Mouse (Mus musculus) intestine, postnatal 0 days (tissue): ENCODE results near the gene Hspa4. TPM values are rescaled to one million over a fixed set of nuclear protein-coding genes. Genes with fewer than 3 reads are reported as not detected.

Source experiments
- ATAC-seq: fragments of 200-750 bp; cut with Nextera tagmentation; 2 replicates; pipeline ENCODE4 v1.8.0; 2017; ENCODE audit warnings: mild to moderate bottlenecking, moderate TSS enrichment, moderate library complexity
- H3K27ac ChIP-seq: fragments of 300-500 bp; sonication (generic); 2 replicates; pipeline ENCODE4 v1.5.1; 2014; ENCODE audit warnings: mild to moderate bottlenecking, low read depth, low read length, moderate library complexity
- H3K27me3 ChIP-seq: fragments of 300-500 bp; sonication (generic); replicated peaks from 2 replicates; pipeline ENCODE4 v1.6.1; 2014; ENCODE audit warnings: low read length, mixed read lengths; ENCODE audit not compliant: control insufficient read depth, insufficient read depth
- H3K36me3 ChIP-seq: fragments of 300-500 bp; sonication (generic); 2 replicates; pipeline ENCODE4 v1.6.1; 2014; ENCODE audit warnings: mild to moderate bottlenecking, moderate library complexity; ENCODE audit not compliant: control insufficient read depth, insufficient read depth
- H3K4me1 ChIP-seq: fragments of 300-500 bp; sonication (generic); replicated peaks from 2 replicates; pipeline ENCODE4 v1.6.1; 2014; ENCODE audit warnings: antibody characterized with exemption, low read length, mixed read lengths; ENCODE audit not compliant: control insufficient read depth, insufficient read depth
- H3K4me2 ChIP-seq: fragments of 300-500 bp; sonication (generic); replicated peaks from 2 replicates; pipeline ENCODE4 v1.6.1; 2014; ENCODE audit warnings: low read depth, mild to moderate bottlenecking, moderate library complexity
- H3K4me3 ChIP-seq: fragments of 300-500 bp; sonication (generic); 2 replicates; pipeline ENCODE4 v1.5.1; 2014; ENCODE audit warnings: low read depth, low read length
- H3K9ac ChIP-seq: fragments of 300-500 bp; sonication (generic); 2 replicates; pipeline ENCODE4 v1.6.1; 2014; ENCODE audit warnings: mild to moderate bottlenecking, low read depth, low read length
- H3K9me3 ChIP-seq: fragments of 300-500 bp; sonication (generic); 2 replicates; pipeline ENCODE4 v1.6.1; 2016; ENCODE audit warnings: mixed run types; ENCODE audit not compliant: control insufficient read depth
- CTCF ChIP-seq: sonication (generic); IDR thresholded peaks from 2 replicates; pipeline ENCODE4 v1.5.1; 2016; ENCODE audit warnings: low read depth, mild to moderate bottlenecking, control low read depth, antibody characterized with exemption, moderate library complexity
- WGBS: fragments of 180-500 bp; shearing (Covaris S2); extraction: QIAGEN DNeasy Blood & Tissue Kit; methylation state at CpG from one replicate; pipeline ENCODE4 v1.1.7; 2014; 5-methylcytosine and 5-hydroxymethylcytosine counted together
- polyA plus RNA-seq: library from polyadenylated mRNA; unstranded; fragments of >200 nt; fragmentation: Nextera tagmentation; extraction: Ambion mirVana; gene quantifications from 2 replicates; pipeline ENCODE4 v1.2.1, GENCODE M21; 2015

Hspa4 gene
- polyA plus RNA-seq, 1 experiment from 2014 or later = 65.8 TPM

- Histone ChIP-seq H3K4me2 (no peak overlapping the region), H3K9ac (no peak overlapping the region), H3K9me3 (no peaks in the 10 kb centered on the region), H3K27me3 (no peaks in the 10 kb centered on the region), H3K4me3 (no peak overlapping the region), H3K36me3 (no peaks in the 10 kb centered on the region), H3K4me1 (peaks cover 10% of the 10 kb centered on the region; the same call in 1 of the 2 replicates), H3K27ac (no peak overlapping the region)
- no peak for TF ChIP-seq CTCF
- no peak for ATAC-seq
- 28% methylated on average over 1 of the region's 1 CpGs for WGBS
These were observed 11.1 kb upstream of the Hspa4 start for GRCm38 (mm10) chr11:53311385-53311784.

GRCm38 (mm10) chr11:53308884-53309310 lies 8.6 kb upstream of the Hspa4 start:
- Histone ChIP-seq H3K36me3 (no peaks in the 10 kb centered on the region), H3K9me3 (no peaks in the 10 kb centered on the region), H3K4me1 (peaks cover 10% of the 10 kb centered on the region; the same call in 1 of the 2 replicates), H3K4me2 (no peak overlapping the region), H3K27ac (peak overlapping the region; percentile 82), H3K4me3 (no peak overlapping the region), H3K9ac (no peak overlapping the region), H3K27me3 (no peaks in the 10 kb centered on the region)
- 0 out of 2 replicates have a peak, but pooled peaks have one; percentile 6 for ATAC-seq
- WGBS = 43% methylated on average over 2 of the region's 2 CpGs
- TF ChIP-seq CTCF = no peak

GRCm38 (mm10) chr11:53308251-53308864 lies 8.1 kb upstream of the Hspa4 start:
- H3K9me3 ChIP-seq = no peaks in the 10 kb centered on the region
- H3K4me3 ChIP-seq = no peak overlapping the region
- H3K4me1 ChIP-seq = peaks cover 10% of the 10 kb centered on the region; the same call in 1 of the 2 replicates
- H3K27ac ChIP-seq = peak overlapping the region; percentile 82
- H3K9ac ChIP-seq = no peak overlapping the region
- TF ChIP-seq CTCF = no peak
- no peak overlapping the region for H3K4me2 ChIP-seq
- no peaks in the 10 kb centered on the region for H3K27me3 ChIP-seq
- peak; percentile 87 for ATAC-seq
- H3K36me3 ChIP-seq = no peaks in the 10 kb centered on the region

- no peaks in the 10 kb centered on the region for H3K27me3 ChIP-seq
- H3K9ac ChIP-seq = no peak overlapping the region
- H3K4me2 ChIP-seq = no peak overlapping the region
- 39% methylated on average over 10 of the region's 10 CpGs for WGBS
- H3K4me3 ChIP-seq = no peak overlapping the region
- ATAC-seq = no peak
- TF ChIP-seq CTCF = no peak
- H3K27ac ChIP-seq = peak overlapping the region; percentile 82
- H3K4me1 ChIP-seq = peaks cover 10% of the 10 kb centered on the region; the same call in 1 of the 2 replicates
- H3K36me3 ChIP-seq = no peaks in the 10 kb centered on the region
- H3K9me3 ChIP-seq = no peaks in the 10 kb centered on the region
These were observed 7.4 kb upstream of the Hspa4 start for GRCm38 (mm10) chr11:53307558-53308065.

GRCm38 (mm10) chr11:53306965-53307364 lies 6.7 kb upstream of the Hspa4 start:
- Histone ChIP-seq H3K27me3 (no peaks in the 10 kb centered on the region), H3K9ac (no peak overlapping the region), H3K9me3 (no peaks in the 10 kb centered on the region), H3K4me1 (peaks cover 10% of the 10 kb centered on the region; the same call in 1 of the 2 replicates), H3K4me2 (no peak overlapping the region), H3K27ac (0 out of 2 replicates have a peak overlapping the region, but pooled peaks have one; percentile 82), H3K36me3 (no peaks in the 10 kb centered on the region), H3K4me3 (no peak overlapping the region)
- 60% methylated on average over 2 of the region's 2 CpGs for WGBS
- no peak for ATAC-seq
- no peak for TF ChIP-seq CTCF

- no peaks in the 10 kb centered on the region; the same call in 1 of the 2 replicates for H3K36me3 ChIP-seq
- ATAC-seq = no peak
- H3K4me3 ChIP-seq = no peak overlapping the region
- H3K27me3 ChIP-seq = no peaks in the 10 kb centered on the region
- 88% methylated on average over 14 of the region's 14 CpGs for WGBS
- H3K4me2 ChIP-seq = no peak overlapping the region
- peaks cover 10% of the 10 kb centered on the region; the same call in 1 of the 2 replicates for H3K4me1 ChIP-seq
- no peak overlapping the region for H3K9ac ChIP-seq
- TF ChIP-seq CTCF = no peak
- H3K27ac ChIP-seq = no peak overlapping the region
- H3K9me3 ChIP-seq = no peaks in the 10 kb centered on the region
These were observed 4.0 kb upstream of the Hspa4 start for GRCm38 (mm10) chr11:53304044-53304840.
